Mouse (Mus musculus) forebrain, embryonic 15.5 days (tissue): ENCODE results near the gene Napsa. TPM values are rescaled to one million over a fixed set of nuclear protein-coding genes. Genes with fewer than 3 reads are reported as not detected.

Source experiments
- ATAC-seq: fragments of 200-750 bp; cut with Nextera tagmentation; replicated peaks from 2 replicates; pipeline ENCODE4 v1.8.0; 2017; ENCODE audit warnings: mild to moderate bottlenecking, moderate TSS enrichment, moderate library complexity
- H3K27ac ChIP-seq: fragments of 300-500 bp; sonication (generic); replicated peaks from 2 replicates; pipeline ENCODE4 v1.5.1; 2015; ENCODE audit warnings: mild to moderate bottlenecking, inconsistent platforms
- H3K27me3 ChIP-seq: fragments of 300-500 bp; sonication (generic); 2 replicates; pipeline ENCODE4 v1.6.1; 2015; ENCODE audit warnings: inconsistent platforms
- H3K36me3 ChIP-seq: fragments of 300-500 bp; sonication (generic); 2 replicates; pipeline ENCODE4 v1.6.1; 2015; ENCODE audit warnings: mild to moderate bottlenecking, inconsistent platforms
- H3K4me1 ChIP-seq: fragments of 300-500 bp; sonication (generic); 2 replicates; pipeline ENCODE4 v1.6.1; 2015; ENCODE audit warnings: inconsistent platforms
- H3K4me2 ChIP-seq: fragments of 300-500 bp; sonication (generic); replicated peaks from 2 replicates; pipeline ENCODE4 v1.6.1; 2015; ENCODE audit warnings: mild to moderate bottlenecking, inconsistent platforms
- H3K4me3 ChIP-seq: fragments of 300-500 bp; sonication (generic); 2 replicates; pipeline ENCODE4 v1.5.1; 2015; ENCODE audit warnings: mild to moderate bottlenecking, inconsistent platforms
- H3K9ac ChIP-seq: fragments of 300-500 bp; sonication (generic); replicated peaks from 2 replicates; pipeline ENCODE4 v1.6.1; 2015; ENCODE audit warnings: mild to moderate bottlenecking, inconsistent platforms
- H3K9me3 ChIP-seq: fragments of 300-500 bp; sonication (generic); 2 replicates; pipeline ENCODE4 v1.6.1; 2016; ENCODE audit warnings: inconsistent platforms
- WGBS: fragments of 180-500 bp; shearing (Covaris S2); methylation state at CpG from one replicate; pipeline ENCODE4 v1.1.7; 2015; ENCODE audit warnings: mixed read lengths; 5-methylcytosine and 5-hydroxymethylcytosine counted together
- polyA plus RNA-seq: library from polyadenylated mRNA; unstranded; fragments of >200 nt; fragmentation: Nextera tagmentation; extraction: Ambion mirVana; gene quantifications from 2 replicates; pipeline ENCODE4 v1.2.1, GENCODE M21; 2015

The Napsa gene
- polyA plus RNA-seq, 1 experiment from 2014 or later = 1.6 TPM

DNA sequence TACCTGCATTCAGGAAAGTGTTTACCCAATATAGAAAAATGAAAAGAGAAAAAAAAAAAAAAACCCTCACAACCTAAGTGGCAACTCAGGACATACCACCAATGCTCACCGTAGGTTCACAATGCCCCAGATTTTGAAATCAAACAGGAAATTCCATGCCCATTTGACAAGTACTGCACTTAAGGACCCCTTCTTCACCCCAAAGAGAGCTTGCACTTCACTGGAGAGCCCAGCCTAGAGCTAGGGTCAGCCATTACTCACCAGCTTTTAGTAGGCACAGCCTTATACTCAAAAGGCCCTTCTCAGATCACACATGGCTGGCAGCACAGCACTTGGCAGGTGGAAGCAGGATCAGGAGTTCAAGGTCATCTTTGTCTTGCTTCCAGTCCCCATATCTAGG lies 11.0 kb downstream of the Napsa start:
- H3K36me3 ChIP-seq = no peaks in the 10 kb centered on the region
- H3K27ac ChIP-seq = no peak overlapping the region
- H3K4me3 ChIP-seq = no peak overlapping the region
- H3K4me1 ChIP-seq = peaks cover 12% of the 10 kb centered on the region
- no peak overlapping the region for H3K4me2 ChIP-seq
- no peaks in the 10 kb centered on the region for H3K9me3 ChIP-seq
- ATAC-seq = no peak
- H3K27me3 ChIP-seq = peaks cover 12% of the 10 kb centered on the region; the same call in 1 of the 2 replicates
- H3K9ac ChIP-seq = no peak overlapping the region
- WGBS = 100% methylated on average over 1 of the region's 1 CpGs

DNA sequence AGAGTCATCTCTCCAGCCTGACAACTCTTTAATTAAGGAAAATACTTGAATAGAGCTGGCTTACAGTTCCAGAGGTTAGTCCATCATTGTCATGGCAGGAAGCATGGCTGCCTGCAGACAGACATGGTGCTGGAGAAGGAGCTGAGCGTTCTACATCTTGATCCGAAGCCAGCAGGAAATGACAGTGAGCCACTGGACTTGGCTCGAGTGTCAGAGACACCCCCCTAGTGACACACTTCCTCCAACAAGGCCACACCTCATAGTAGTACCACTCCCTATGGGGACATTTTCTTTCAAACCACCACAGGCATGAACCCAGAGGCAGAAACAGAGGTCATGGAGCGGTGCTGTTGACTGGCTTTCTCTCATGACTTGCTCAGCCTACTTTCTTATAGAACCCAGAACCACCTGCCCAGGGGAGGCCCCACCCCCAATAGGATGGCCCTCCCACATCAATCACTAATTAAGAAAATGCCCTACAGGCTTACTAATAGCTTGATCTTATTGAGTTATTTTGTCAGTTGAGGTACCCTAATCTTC lies 12.2 kb downstream of the Napsa start:
- ATAC-seq = no peak
- Histone ChIP-seq H3K27me3 (peaks cover 12% of the 10 kb centered on the region; the same call in 1 of the 2 replicates), H3K9ac (no peak overlapping the region), H3K27ac (no peak overlapping the region), H3K4me3 (no peak overlapping the region), H3K9me3 (no peaks in the 10 kb centered on the region), H3K4me2 (no peak overlapping the region), H3K4me1 (peaks cover 23% of the 10 kb centered on the region), H3K36me3 (no peaks in the 10 kb centered on the region)
- 82% methylated on average over 4 of the region's 4 CpGs for WGBS

DNA sequence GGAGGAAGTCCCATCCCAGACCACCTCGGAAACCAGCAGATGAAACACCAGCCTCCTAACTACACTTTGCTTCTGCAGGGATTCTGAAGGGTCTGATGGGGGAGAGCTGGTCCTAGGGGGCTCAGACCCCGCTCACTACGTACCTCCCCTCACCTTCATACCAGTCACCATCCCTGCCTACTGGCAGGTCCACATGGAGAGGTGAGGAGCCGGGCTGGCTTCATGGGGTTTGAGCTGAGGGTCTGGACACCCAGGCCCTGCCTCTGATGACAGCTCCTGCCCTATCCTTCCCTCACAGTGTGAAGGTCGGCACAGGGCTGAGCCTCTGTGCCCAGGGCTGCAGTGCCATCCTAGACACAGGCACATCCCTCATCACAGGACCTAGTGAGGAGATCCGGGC lies 12.7 kb downstream of the Napsa start:
- H3K36me3 ChIP-seq = no peaks in the 10 kb centered on the region
- 91% methylated on average over 6 of the region's 6 CpGs for WGBS
- ATAC-seq = no peak
- no peak overlapping the region for H3K9ac ChIP-seq
- H3K27ac ChIP-seq = no peak overlapping the region
- no peak overlapping the region for H3K4me3 ChIP-seq
- H3K4me1 ChIP-seq = peaks cover 29% of the 10 kb centered on the region
- no peak overlapping the region for H3K4me2 ChIP-seq
- no peaks in the 10 kb centered on the region for H3K9me3 ChIP-seq
- H3K27me3 ChIP-seq = peaks cover 12% of the 10 kb centered on the region; the same call in 1 of the 2 replicates

DNA sequence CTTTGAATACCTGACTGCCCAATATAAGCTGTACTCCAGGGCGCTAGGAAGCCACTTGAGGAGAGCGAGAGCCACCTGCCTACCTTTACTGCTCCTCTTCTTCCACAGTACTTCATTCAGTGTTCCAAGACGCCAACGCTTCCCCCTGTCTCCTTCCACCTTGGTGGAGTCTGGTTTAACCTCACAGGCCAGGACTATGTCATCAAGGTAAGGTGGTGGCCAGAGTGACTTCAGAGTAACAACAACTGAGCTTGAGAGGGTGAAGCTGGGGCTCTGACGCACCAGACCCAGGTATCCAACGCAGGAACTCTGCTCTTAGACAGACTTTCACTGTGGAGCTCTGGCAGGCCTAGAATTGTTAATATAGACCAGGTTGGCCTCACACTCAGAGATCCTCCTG lies 13.4 kb downstream of the Napsa start:
- no peak overlapping the region for H3K9ac ChIP-seq
- H3K4me2 ChIP-seq = no peak overlapping the region
- peaks cover 31% of the 10 kb centered on the region for H3K4me1 ChIP-seq
- no peak for ATAC-seq
- H3K27me3 ChIP-seq = peaks cover 12% of the 10 kb centered on the region; the same call in 1 of the 2 replicates
- no peaks in the 10 kb centered on the region for H3K9me3 ChIP-seq
- 96% methylated on average over 6 of the region's 6 CpGs for WGBS
- H3K27ac ChIP-seq = no peak overlapping the region
- no peak overlapping the region for H3K4me3 ChIP-seq
- no peaks in the 10 kb centered on the region for H3K36me3 ChIP-seq

GRCm38 (mm10) chr7:44586518-44586917 lies 14.3 kb downstream of the Napsa start:
- H3K36me3 ChIP-seq = no peaks in the 10 kb centered on the region
- H3K27ac ChIP-seq = peak overlapping the region; percentile 62; the same call in 1 of the 2 replicates
- peak overlapping the region; percentile 97 for H3K4me2 ChIP-seq
- H3K4me3 ChIP-seq = peak overlapping the region; percentile 64
- H3K27me3 ChIP-seq = peaks cover 12% of the 10 kb centered on the region; the same call in 1 of the 2 replicates
- peak overlapping the region; percentile 51 for H3K9ac ChIP-seq
- peaks cover 37% of the 10 kb centered on the region for H3K4me1 ChIP-seq
- WGBS = 10% methylated on average over 19 of the region's 19 CpGs
- ATAC-seq = no peak
- H3K9me3 ChIP-seq = no peaks in the 10 kb centered on the region

DNA sequence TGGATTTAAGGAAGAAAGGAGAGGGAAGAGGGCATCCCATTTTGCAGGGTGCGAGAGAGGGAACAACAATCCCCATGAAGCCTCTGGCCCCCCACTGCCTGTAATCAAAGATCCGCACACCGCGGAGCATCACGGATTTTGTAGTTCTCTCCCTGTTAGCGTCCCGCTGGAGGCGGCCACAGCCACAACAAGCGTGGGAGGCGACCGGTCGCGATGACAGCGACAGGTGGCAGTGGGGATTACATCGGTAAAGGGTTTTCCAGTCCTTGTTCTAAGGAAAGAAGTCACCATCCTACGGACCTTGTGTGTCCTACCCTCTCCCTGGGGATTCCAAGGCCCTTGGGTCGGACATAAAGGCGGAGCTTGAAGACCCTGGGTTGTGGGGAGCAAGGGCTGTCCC lies 14.8 kb downstream of the Napsa start:
- no peaks in the 10 kb centered on the region for H3K9me3 ChIP-seq
- H3K4me3 ChIP-seq = peak overlapping the region; percentile 64
- H3K4me2 ChIP-seq = peak overlapping the region; percentile 97
- WGBS = 0% methylated on average over 18 of the region's 18 CpGs
- H3K36me3 ChIP-seq = no peaks in the 10 kb centered on the region
- H3K27ac ChIP-seq = peak overlapping the region; percentile 62; the same call in 1 of the 2 replicates
- peaks cover 16% of the 10 kb centered on the region; the same call in 1 of the 2 replicates for H3K27me3 ChIP-seq
- peaks cover 42% of the 10 kb centered on the region for H3K4me1 ChIP-seq
- ATAC-seq = peak; percentile 36
- H3K9ac ChIP-seq = peak overlapping the region; percentile 51

DNA sequence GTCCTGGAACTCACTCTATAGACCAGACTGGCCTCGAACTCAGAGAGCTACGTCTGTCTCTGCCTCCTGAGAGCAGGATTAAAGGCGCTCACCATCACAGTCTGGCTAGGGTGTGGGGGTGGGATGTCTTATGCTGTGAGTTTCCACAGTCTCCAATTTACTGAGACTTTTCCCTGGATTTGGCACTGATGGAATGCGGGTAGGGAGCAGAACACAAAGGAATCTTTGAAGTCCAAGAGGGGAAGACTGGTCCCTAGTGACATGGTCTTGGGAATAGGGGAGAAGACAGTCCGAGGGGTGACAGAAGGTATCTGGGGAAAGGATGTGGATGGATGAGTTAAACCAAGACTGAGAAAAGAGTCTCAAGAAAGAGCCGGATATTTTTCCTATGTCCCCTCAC lies 15.5 kb downstream of the Napsa start:
- peaks cover 49% of the 10 kb centered on the region for H3K4me1 ChIP-seq
- peaks cover 24% of the 10 kb centered on the region for H3K27me3 ChIP-seq
- H3K36me3 ChIP-seq = no peaks in the 10 kb centered on the region
- ATAC-seq = no peak
- peak overlapping the region; percentile 97 for H3K4me2 ChIP-seq
- peak overlapping the region; percentile 51 for H3K9ac ChIP-seq
- H3K27ac ChIP-seq = no peak overlapping the region
- WGBS = 36% methylated on average over 6 of the region's 6 CpGs
- peak overlapping the region; percentile 64 for H3K4me3 ChIP-seq
- no peaks in the 10 kb centered on the region for H3K9me3 ChIP-seq

DNA sequence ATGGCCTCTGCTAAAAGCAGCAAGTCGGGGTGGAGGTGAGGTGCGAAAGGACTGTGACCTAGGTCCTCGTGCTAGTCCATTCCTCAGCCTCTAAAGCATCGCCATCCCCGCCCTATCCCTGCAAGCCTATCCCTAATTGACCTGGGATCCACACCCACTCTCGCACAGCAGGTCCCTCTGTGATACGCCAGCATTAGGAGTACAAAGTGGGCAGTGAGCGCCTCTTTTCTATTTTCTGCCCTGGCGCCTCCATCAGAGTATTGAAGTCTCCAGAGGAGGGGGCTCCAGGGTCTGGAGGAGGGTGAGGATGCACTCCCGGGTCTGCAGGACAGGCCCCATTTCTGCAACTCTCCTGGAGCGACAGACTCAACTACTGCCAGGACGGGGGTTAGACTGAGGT lies 16.2 kb downstream of the Napsa start:
- H3K27ac ChIP-seq = no peak overlapping the region
- peak overlapping the region; percentile 64 for H3K4me3 ChIP-seq
- peak overlapping the region; percentile 47 for H3K9ac ChIP-seq
- peaks cover 56% of the 10 kb centered on the region for H3K4me1 ChIP-seq
- 10% methylated on average over 12 of the region's 12 CpGs for WGBS
- H3K27me3 ChIP-seq = peaks cover 30% of the 10 kb centered on the region
- no peaks in the 10 kb centered on the region for H3K36me3 ChIP-seq
- peak overlapping the region; percentile 97 for H3K4me2 ChIP-seq
- no peak for ATAC-seq
- no peaks in the 10 kb centered on the region for H3K9me3 ChIP-seq

- no peaks in the 10 kb centered on the region for H3K36me3 ChIP-seq
- peak overlapping the region; percentile 64 for H3K4me3 ChIP-seq
- H3K9me3 ChIP-seq = no peaks in the 10 kb centered on the region
- WGBS = 0% methylated on average over 33 of the region's 33 CpGs
- peaks cover 30% of the 10 kb centered on the region for H3K27me3 ChIP-seq
- peaks cover 63% of the 10 kb centered on the region for H3K4me1 ChIP-seq
- H3K9ac ChIP-seq = peak overlapping the region; percentile 47
- peak; percentile 12; the same call in 1 of the 2 replicates for ATAC-seq
- peak overlapping the region; percentile 97 for H3K4me2 ChIP-seq
- H3K27ac ChIP-seq = peak overlapping the region; percentile 58
Observed at GRCm38 (mm10) chr7:44589149-44589548, 17.0 kb downstream of the Napsa start.

DNA sequence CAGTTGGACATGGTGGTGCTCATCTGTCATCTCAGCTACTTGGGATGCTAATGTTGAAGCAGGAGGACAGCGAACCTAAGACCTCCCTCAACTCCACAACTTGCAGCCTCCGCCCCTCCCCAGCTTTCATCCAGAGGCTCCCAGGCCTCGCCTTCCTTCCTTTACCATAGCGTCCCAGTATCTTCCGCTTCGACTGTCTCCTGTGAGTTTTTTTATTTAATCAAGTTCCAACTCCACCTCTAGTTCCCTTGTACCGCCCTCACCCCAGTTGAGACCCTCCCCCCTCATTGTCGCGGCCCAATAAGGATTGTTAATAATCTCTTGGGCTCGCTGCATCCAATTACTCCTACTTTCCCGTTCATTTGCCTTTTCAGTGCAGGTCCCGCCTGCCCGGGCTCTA lies 17.8 kb downstream of the Napsa start:
- no peak for ATAC-seq
- H3K4me1 ChIP-seq = peaks cover 70% of the 10 kb centered on the region
- 5% methylated on average over 13 of the region's 13 CpGs for WGBS
- H3K27ac ChIP-seq = peak overlapping the region; percentile 58
- no peaks in the 10 kb centered on the region for H3K36me3 ChIP-seq
- peak overlapping the region; percentile 64 for H3K4me3 ChIP-seq
- H3K27me3 ChIP-seq = peaks cover 29% of the 10 kb centered on the region
- no peaks in the 10 kb centered on the region for H3K9me3 ChIP-seq
- peak overlapping the region; percentile 97 for H3K4me2 ChIP-seq
- no peak overlapping the region for H3K9ac ChIP-seq

- Histone ChIP-seq H3K9ac (peak within 1 kb of the TSS; percentile 58), H3K4me2 (peak within 1 kb of the TSS; percentile 97), H3K4me1 (peaks cover 70% of the 10 kb centered on the region), H3K36me3 (no peaks in the 10 kb centered on the region), H3K27me3 (peaks cover 27% of the 10 kb centered on the region), H3K9me3 (no peaks in the 10 kb centered on the region), H3K27ac (peak within 1 kb of the TSS; percentile 58), H3K4me3 (peak within 1 kb of the TSS; percentile 64)
- under 1% methylated on average over 76 of the region's 80 CpGs for WGBS
- ATAC-seq = peak; percentile 92
Observed at GRCm38 (mm10) chr7:44590402-44591347, 18.5 kb downstream of the Napsa start, which contains the start of gene Kcnc3. Gene Kcnc3, plus strand, starts transcription at chr7:44590664.
